Mouse (Mus musculus) retina, embryonic 14.5 days (tissue): Measurements from ENCODE around the gene Pfkfb4.

Experiments used
- DNase-seq: peaks from one replicate; pipeline ENCODE4 v3.0.0-alpha.2; 2015; ENCODE audit warnings: low spot score

Pfkfb4 gene

GRCm38 (mm10) chr9:109038086-109038895 is 46.7 kb downstream of the Pfkfb4 start, which contains the start of gene Shisa5:
Gene Shisa5, plus strand, starts transcription at chr9:109038565.
- DNase-seq, result peak; percentile 61

DNA sequence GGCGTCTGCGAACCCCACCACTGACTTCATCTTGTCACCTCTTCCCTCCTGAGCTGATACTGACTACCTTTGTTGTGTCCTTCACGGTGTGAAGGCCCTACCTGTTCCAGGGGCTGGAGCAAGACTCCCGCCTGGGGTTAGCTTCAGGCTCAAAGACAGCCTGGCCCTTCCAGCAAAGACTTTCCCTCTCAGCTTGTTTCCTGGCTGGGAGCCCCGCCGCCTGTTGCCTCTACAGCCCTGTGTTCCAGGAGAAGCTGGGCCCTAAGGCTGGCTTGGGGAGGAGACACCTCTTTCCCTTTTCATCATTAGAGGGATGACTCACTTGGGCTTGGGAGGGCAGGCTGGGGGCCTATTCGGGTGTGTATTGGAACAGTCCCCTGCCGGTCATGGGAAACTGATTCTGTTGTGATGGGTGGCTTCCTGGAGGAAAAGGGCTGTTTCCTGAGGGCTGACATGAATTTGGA is 47.4 kb downstream of the Pfkfb4 start:
- DNase-seq, result no peak

DNA sequence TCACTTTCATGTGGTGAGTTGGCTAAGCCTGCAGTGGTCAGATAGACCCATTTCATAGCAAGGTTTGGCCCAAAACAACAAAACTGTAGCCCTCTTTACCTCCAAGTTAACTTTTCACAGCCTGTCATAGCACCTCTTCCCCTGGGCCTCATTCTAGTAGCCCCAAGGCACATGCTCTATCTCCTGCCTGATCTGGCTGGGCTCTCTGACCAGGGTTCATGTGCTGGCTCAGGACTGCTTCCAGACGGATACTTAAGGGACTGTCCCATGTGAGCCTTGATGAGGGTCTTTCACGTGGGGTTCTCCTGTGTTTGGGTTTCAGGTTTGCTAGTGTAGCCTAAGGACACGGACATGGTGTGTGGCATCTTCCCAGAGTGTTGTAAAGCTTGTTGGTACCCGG is 48.1 kb downstream of the Pfkfb4 start:
- DNase-seq, result no peak

- no peak for DNase-seq
Measured at GRCm38 (mm10) chr9:109040216-109040615, 48.6 kb downstream of the Pfkfb4 start.

DNA sequence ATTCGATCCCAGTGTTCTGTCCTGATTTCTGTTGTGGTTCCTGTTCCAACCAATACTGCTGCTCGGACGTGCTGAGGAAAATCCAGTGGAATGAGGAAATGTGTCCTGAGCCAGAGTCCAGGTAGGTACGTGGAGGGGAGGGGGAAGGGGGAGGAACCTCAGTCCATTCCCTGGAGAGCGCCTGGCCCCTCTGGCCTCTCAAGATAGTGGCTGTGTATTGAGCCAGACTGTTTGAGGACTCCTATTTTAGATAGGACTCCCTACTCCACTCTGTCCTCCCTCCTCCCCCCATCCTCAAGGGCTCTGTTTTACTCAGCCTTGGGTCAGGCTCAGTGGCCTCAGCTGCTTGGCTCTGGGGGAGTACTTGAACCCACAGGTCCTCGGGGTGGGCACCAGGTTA is 49.3 kb downstream of the Pfkfb4 start:
- DNase-seq, result no peak

- DNase-seq, result no peak
Measured at GRCm38 (mm10) chr9:109041351-109041750, 49.8 kb downstream of the Pfkfb4 start.

DNA sequence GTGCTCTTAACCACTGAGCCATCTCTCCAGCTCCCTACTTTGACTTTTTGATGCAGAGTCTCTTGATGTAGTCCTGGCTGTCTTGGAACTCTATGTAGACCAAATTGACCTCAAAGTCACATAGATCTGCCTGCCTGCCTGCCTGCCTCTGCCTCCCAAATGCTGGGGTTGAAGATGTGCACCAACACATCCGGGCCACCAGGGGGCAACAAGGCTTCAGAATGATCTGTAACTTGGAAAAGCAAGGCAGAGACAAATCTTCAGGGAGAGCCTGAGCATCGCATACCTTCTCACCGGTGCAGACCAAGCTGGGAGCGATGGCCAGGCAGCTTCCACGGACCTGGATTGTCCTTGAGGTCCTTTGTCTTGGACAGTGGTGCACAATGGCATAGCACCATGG is 54.7 kb downstream of the Pfkfb4 start:
- peak; percentile 69 for DNase-seq

DNA sequence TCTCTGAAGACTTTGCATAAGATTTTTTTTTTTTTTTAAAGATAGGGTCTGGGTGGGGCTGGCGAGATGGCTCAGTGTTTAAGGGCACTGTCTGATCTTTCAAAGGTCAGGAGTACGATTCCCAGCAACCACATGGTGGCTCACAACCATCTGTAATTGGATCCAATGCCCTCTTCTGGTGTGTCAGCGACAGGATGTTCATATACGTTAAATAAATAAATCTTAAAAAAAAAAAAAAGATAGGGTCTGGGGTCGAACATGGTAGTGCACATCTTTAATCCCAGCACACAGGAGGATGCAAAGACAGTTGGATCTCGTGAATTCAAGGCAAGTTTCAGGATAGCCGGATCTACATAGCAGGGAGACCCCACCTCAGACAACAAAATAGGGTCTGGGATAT is 57.7 kb downstream of the Pfkfb4 start:
- DNase-seq, result no peak

DNA sequence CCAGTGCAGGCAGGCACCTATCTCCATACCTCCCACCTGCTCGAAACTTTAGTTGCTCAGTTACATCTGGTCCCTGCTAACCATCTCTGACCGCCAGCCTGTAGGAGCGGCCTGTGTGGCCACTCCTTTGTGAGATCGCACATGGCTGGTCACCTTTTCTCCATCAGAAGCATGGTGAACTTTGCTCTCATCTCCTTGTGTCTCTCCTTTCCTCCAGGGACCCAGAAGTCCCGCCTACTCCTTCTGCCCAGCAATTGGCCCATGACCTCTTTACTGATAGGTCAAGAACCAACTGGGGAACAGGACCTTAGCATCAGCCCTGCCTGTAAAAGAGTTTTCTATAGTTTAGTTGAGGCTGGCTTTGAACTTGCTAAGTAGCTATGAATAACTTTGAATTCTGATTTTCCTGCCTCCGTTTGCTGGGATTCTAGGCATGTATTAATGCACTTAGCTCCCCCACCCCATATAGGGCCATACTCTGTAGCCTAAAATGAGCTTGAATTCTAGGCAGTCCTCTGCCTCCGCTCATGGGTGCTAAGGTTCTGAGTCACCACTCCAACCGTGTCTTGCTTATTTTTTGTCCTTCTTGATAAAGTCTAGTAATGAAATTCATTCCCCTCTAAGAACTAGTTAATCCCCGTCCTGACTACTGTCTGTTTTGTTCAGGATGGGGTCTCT is 58.6 kb downstream of the Pfkfb4 start:
- DNase-seq, result no peak

DNA sequence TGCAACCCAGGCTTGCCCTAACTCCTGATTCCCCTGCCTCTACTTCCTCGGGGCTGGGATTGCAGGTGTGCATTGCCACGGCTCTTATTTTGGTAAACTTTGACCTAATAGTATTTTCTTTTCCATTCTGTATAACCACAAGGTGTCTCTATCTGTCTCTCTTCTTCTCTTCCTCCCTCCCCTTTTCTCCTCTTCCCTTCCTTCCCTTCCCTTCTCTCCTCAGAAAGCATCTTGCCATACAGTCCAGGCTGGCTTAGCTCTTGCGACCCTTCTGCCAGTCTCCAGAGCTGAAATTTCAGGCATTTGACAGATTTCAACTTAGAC is 59.1 kb downstream of the Pfkfb4 start:
- no peak for DNase-seq

DNA sequence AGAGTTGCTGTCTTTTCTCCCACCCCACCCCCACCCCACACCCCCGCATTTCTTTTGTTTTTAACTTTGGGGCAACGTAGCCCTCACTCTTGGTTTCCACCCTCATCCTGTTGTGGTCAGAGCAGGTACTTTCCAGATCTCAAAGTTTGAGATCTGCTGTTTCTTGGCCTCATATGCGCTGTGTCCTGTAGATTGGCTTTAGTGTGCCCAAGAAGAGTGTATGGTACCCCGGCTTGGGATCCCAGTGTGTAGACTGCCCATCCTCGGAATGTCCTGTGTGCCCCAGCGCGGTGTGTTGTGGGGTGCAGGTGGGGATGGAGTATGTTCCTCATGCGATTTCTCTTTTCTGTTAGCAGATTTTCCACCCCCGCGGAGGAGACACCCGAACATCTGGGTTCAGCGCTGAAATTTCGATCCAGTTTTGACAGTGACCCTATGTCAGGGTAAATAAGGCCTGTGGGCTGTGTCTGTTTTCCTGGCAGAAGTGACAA is 59.5 kb downstream of the Pfkfb4 start:
- no peak for DNase-seq

DNA sequence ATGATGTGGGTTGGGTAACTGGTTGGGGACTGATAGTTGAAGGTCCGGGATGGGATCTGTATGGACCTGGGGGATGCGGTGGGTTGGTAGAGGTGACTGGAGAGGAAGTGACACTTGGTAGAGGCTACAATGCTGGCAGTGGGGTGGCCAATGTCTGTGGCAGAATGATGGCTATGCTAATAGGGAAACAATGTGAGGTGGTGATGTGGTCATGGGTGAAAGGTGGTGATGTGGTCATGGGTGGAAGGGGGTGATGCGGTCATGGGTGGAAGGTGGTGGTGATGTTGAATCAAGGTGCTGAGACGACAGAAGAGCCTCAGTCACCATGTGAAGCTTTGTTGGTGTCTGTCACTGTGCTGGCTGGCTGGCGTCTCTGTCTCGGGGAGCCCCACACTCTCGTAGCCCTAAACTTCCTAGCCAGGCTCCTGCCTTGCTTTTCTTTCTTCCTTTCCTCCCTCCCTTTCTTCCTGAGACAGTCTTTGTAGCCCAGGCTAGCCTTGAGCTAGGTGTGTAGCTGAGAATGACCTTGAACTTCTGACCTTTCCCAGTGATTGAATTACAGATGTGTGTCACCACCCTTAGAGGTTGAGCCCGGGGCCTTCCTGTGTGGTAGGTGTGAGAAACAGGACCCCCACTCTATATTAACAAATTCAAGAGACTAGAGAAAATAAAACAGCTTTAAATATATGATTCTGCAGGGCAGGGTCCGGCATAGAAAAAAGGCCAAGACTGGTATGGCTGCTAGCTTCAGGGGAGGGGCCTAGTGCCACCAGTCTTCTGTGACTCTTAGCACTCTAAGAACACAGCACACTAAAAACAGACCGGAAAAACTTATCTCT is 60.3 kb downstream of the Pfkfb4 start:
- DNase-seq, result no peak

- DNase-seq, result no peak
Measured at GRCm38 (mm10) chr9:109052490-109053260, 61.1 kb downstream of the Pfkfb4 start.

- DNase-seq, result no peak
Measured at GRCm38 (mm10) chr9:109053366-109053765, 61.8 kb downstream of the Pfkfb4 start.

DNA sequence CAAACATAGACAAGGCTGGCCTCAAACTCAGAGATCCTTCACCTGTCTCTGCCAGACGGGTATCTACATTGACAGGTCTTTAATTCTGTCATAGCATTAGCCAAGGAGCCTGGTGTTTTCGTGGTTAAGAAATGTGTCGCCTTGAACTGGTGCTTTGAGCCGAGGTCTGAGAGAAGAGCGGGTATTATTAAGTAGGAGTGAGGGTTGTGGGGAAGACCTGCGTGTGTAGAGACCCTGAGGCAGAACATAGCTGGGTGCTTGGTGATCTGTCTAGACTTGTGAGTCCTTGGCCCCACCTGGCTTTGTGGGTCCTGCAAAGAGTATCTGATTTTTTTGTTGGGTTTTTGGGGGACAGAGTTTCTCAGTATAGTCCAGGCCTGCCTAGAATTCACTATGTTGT is 62.3 kb downstream of the Pfkfb4 start:
- no peak for DNase-seq

DNA sequence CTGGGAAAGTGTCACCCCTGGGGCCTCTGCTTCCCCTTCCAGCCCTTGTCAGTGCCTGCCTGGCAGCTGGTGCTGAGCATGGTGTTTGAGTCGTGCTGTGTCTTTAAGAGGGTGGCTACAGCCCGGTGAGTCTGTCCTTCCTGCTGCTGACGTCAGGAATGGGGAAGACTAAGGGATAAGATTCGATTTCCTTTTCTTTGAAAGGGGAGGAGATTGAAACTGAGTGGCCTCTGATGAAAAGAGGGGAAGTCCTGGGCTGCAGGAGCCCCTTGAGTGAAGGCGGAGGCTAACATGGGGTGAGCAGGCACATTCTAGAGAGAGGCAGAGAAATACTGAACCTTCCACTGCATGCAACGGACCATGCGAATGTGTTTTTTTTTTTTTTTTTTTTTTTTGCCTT is 63.1 kb downstream of the Pfkfb4 start:
- DNase-seq, result peak; percentile 59

DNA sequence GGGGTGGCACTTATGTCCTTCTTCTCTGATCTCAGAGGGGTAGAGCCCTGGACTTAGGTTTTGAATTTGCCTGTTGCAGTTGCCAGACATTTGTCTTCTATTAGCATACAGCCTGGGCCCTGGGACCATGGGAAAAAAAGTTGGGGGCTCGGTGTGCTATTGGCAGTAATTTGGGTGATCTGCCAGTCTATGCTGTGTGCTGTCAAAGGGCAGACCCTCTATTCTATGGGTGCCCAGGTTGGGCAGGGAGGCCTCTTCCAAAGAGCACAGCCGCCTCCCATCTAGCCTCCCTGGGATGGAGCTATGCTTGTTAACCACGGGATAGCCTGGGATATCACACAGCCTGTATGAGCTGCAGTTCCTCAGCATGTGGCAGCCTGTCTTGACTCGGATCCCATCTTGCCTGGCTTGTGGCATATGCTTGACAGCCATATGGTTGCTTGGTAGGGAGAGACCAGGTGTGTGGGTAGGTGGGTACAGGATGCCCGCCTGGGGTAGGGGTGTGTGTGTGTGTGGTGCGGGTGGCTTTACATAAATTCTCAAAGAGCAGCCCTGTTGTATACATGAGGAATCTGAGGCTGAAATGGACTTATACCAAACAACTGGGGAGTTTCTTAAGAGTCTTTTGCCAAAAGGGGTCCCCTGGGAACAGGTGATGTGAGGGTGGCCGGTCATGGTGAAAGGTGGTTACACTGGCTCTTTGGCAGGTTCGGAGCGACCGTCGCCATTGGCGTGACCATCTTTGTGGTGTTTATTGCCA is 63.9 kb downstream of the Pfkfb4 start:
- no peak for DNase-seq

- DNase-seq, result no peak
Measured at GRCm38 (mm10) chr9:109056081-109056690, 64.6 kb downstream of the Pfkfb4 start.

DNA sequence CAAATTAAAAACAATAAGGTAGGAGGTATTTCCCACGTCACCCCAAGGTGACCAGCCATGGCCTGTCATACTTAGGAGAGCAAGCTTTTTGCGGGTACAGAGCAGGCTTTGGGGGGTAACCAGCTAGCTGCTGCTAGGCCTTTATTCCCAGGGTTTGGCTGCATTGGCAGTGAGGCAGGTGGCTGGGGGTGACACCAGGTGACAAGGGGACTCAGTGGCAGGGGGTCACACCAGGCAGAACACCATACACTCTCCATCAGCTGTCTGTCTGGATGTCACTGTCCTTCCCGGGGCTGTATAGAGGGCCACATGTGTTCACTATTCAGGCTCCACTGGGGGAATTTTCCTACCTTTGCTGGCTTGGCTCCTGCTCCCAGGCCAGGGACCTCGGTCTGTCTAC is 65.3 kb downstream of the Pfkfb4 start:
- DNase-seq, result no peak

DNA sequence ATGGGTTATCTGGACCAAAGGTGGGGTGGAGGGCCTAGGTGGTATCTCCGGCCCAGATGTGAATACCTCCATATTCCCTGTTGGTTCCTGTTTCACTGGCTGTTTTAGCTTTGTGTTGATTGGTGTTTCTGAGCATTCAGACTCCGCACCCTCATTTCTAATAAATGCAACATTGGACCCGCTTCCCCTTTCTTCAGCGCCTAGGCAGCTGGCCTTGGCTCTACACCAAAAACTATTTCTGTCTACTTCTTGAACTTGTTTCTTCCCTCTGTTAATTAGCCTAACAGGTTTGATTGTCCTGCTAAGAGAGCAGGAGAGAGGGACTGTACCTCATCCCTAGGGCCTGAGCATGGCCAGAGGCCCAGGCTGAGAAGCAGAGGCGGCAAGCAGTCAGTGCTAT is 66.0 kb downstream of the Pfkfb4 start:
- DNase-seq, result no peak
